Mouse (Mus musculus) ES-E14 (cell line): ENCODE data around the gene Neto2.

Experiments used
- CHD2 ChIP-seq: IDR thresholded peaks from 2 replicates; pipeline ENCODE4 v1.6.1; 2014; ENCODE audit warnings: mild to moderate bottlenecking, low read depth, low read length, inconsistent platforms
- MAFK ChIP-seq: IDR thresholded peaks from 2 replicates; pipeline ENCODE4 v1.6.1; 2014; ENCODE audit warnings: mild to moderate bottlenecking, low read depth, low read length, inconsistent platforms; ENCODE audit not compliant: insufficient read depth

GRCm38 (mm10) chr8:85730545-85730944, 29.8 kb upstream of the Neto2 start:
- TF ChIP-seq CHD2 (no peak), MAFK (no peak)
